Mouse (Mus musculus): ENCODE results near the gene A930002H24Rik. TPM values are rescaled to one million over a fixed set of nuclear protein-coding genes. Genes with fewer than 3 reads are reported as not detected.

The A930002H24Rik gene
- total RNA-seq, 2 experiments from 2014 or later, result 1.2 TPM; not detected in 1

DNA sequence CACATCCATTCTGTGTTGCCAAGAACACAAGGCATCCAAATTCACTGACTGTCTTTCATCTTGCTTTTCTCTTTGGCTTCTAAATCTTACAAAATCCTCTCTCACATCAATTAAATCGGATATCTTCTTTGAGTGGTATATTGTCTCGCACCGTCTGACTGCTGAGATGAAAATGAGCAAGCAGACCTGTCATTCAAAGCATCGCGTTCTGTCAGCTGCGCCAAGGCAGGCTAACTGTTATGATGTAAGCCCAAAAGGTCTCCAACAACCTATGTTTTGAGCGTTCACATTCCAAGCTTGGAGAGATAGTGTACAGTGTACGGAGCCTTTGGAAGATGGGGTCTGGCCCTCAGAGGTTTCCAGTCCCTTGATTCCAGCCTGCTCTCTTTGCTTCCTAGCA is 26.9 kb downstream of the A930002H24Rik start:
- no peak for DNase-seq (ENCODE audit: low spot score in 2 of 2)

GRCm38 (mm10) chr17:63836223-63836622 is 27.4 kb downstream of the A930002H24Rik start:
- DNase-seq (ENCODE audit: low spot score in 2 of 2), result no peak

GRCm38 (mm10) chr17:63831550-63831949 is 32.0 kb downstream of the A930002H24Rik start:
- DNase-seq (ENCODE audit: low spot score in 2 of 2), result no peak

GRCm38 (mm10) chr17:63828561-63829332 is 34.8 kb downstream of the A930002H24Rik start:
- DNase-seq (ENCODE audit: low spot score in 2 of 2), result no peak

GRCm38 (mm10) chr17:63826767-63827166 is 36.8 kb downstream of the A930002H24Rik start:
- no peak for DNase-seq (ENCODE audit: low spot score in 2 of 2)

- DNase-seq (ENCODE audit: low spot score in 2 of 2), result no peak
Observed at GRCm38 (mm10) chr17:63826196-63826595, 37.4 kb downstream of the A930002H24Rik start.

DNA sequence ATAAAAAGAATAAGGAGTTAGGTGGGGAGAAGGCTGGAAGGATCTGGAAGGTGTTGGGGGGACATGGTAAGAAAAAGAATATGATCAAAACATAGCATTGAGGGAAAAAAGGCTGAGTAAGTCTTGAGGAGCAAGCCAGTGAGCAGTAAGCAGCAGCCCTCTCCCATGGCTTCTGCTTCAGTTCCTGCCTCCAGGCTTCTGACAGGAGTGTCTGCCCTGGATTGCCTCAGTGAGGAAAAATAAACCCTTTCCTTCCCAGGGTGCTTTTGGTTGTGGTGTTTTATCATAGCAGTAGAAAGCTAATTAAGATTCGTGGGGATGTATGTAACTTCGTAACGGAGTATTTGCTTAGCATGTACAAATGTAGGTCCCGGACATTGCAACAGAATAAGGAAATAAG is 39.5 kb downstream of the A930002H24Rik start:
- DNase-seq (ENCODE audit: low spot score in 2 of 2), result no peak

DNA sequence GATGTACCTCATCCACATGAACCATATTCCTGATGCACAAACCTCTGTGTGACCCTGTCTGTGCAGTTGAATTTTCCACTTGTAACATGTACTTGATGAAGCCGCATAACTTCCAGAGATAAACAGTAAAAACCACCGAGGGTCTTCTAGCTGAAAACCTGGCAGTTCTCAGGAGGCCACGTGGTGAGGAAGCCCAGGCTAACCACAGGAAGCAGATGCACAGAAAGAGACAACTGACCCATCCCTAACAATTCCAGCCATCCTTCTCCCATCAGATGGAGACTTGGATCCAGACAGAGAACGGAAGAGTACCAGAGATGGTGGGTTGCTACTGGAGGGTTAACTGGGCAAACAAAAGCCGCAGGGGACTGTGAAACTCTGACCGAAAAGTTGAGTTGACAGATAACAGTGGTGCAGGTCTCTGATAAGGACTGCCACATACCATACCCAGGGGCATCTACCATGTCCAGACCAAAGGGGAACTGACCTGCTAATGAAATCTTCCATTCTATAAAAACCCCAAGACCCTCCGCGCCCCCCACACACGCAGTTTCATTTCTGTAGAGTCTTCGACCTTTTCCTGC is 45.1 kb downstream of the A930002H24Rik start:
- no peak for DNase-seq (ENCODE audit: low spot score in 2 of 2)

GRCm38 (mm10) chr17:63813552-63813951 is 50.0 kb downstream of the A930002H24Rik start:
- DNase-seq (ENCODE audit: low spot score in 2 of 2), result no peak

Other genes with a start within 250 kb of the A930002H24Rik start
- gene Fer, start 729 bp downstream of the A930002H24Rik start, total RNA-seq (2021), result 10 to 100 TPM; 16.4 TPM

Data from adrenal gland, adult 18-20 months (tissue).